Mouse (Mus musculus): Measurements from ENCODE around the gene Tnni1.

Gene Tnni1

GRCm38 (mm10) chr1:135778780-135779535, at the start of gene Tnni1:
TSS of gene Tnni1 (plus strand) at chr1:135779434.
- DNase-seq = no peak

DNA sequence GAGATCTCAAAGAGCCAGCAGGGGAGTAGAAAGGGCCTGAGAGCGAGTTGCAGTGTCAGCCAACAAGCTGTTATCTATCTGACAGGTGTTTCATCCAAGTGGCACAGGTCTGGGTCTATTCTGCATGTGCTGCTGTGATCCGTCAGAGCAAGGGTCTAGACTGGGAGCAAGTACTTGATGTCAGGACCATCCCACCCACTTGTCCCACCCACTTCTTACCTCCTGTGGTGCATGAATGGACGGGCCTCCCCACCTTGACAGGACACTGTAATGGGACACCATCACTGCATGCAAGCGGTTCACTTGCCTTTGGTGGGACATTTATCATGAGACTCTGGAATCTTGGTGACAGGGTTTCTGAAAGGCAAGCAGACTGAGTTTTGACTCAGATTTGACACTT, 49.4 kb upstream of the Tnni1 start:
- DNase-seq = no peak

DNA sequence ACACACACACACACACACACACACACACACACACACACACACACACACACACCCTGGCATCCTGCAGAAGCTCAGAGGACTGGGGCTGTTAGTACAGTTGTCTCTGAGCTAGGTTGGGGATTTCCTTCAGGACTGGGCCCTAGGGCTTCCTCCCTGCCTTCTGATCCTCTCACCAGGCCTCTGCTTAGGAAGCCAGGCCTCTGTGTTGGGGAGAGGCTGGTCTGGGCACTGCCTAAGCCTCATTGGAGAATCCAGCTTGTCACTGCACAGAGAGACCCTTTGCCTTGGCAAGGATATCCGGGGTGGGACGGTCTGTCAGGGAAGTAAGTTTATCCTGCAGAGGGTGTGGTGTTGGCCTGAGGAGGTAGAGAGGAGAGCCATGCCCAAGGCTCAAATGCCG, 48.9 kb upstream of the Tnni1 start:
- DNase-seq = peak; percentile 30 to 39

DNA sequence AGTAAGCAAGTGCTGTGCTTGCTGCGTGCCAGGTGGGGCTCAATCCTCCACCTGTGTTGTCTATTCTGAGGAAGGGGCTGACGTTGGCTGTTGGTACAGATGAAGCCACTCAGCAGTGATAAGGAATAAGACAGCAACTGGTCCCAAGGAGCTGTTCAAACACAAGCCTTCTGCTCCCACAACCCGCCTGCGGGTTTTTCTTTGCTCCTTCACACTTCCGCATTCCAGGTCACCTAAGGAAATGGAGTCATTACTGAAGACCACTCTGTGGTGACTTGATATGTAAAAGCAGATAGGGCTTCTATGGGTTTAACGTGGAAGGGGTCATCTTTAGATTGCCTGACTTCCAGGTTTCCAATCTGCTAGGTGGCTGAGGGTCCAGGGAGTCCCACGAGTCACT, 47.8 kb upstream of the Tnni1 start:
- DNase-seq = no peak

DNA sequence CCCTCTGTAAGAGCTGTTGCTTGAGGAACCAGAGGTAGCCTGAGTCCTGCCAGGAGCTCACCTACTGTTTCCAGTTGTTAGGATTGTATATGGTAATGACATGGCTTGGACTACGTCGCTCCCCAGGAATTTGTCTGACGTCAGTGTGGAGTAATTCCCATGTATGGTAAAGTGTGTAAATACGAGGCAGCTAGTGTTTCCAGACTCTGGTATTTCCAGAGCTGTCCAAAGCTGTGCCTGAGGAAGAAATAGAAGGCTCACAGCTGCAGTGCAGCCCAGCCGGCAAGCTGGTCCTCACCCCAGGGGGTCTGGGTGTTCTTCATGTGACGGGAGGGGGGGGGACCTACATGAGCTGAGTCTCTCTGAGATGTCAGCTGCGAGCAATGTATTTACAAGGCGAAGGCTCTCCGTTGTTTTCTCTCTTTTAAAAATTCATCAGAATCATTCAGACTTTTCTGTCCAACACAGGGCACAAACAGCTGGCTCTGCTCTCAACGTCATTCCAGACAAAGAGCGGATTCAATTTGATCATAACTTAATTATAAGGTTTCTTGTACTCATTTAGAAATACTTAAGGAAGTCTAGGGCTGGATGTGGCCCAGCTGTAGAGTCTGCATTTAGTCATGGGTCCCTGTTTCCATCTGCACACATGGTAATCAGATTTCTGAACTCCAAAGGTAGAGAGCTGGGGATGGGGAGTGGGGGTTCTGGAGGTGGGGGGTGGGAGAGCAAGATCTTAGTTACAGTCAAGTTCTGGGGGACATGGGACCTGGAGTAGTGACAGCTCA, 47.1 kb upstream of the Tnni1 start:
- peak; percentile 13 to 46 for DNase-seq

GRCm38 (mm10) chr1:135734225-135734937, 44.9 kb upstream of the Tnni1 start:
- DNase-seq = peak in 1 of 2 experiments; percentile 35

DNA sequence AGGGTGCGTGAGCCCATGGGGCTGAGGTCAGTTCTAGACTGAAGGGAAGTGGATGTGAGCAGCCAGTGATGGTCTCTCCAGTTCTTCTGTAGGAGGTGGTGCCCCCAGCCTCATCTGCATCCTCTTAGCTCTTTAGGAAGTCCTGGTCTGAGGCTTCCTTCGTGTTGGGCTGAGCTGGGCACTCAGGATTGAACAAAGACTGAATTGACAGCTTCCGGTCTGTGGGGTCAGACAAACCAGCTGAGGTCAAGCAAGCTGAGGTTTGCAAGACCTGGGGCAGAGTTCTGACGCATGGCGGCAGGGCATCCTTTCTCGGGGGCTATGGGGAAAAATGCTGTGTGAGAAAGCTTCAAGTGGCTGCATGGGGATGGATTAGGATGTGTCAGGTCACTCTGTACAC, 43.8 kb upstream of the Tnni1 start:
- DNase-seq = no peak

- DNase-seq = no peak
Observed at GRCm38 (mm10) chr1:135744987-135745386, 34.2 kb upstream of the Tnni1 start.

DNA sequence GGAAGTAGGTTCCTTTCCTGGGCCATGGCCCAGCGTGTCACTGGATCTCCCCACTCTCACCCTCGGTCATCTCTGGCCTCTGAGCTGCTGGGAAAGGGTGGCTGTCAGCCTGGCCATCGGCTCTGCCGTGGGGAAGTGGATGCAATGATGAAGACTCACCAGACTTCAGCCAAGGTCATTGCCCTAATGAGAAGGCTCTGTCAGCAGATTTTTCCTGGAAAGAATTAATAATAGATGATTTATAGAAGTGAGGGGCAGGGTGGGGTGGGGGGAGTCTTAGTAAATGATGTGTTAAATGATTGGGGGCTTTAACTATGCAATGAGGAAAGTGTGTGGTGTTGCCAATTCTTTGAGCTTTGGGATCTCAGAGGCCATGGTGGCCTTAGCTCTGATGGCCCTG, 33.0 kb upstream of the Tnni1 start:
- DNase-seq = no peak

- DNase-seq = peak; percentile 96
Observed at GRCm38 (mm10) chr1:135752737-135753348, 26.4 kb upstream of the Tnni1 start.

GRCm38 (mm10) chr1:135755287-135755686, 23.9 kb upstream of the Tnni1 start:
- no peak for DNase-seq

DNA sequence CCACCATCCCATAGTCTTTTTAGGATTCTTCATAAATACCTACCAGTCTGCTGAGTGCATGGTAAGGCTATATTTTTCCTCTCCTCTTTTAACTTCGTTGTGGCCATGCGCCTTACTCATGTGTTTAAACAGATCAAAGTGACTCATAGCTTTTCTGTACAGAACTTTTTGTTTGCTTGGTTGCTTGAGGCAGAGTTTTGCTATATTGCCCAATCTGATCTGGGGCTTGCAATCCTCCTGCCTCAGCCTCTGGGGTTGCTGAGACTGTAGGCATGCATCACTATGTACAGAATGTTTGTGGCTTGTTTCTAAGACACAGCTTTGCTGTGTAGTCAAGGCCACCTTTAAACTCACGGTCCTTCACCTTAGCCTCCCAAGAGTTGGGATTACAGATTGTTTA, 23.3 kb upstream of the Tnni1 start:
- DNase-seq = no peak

DNA sequence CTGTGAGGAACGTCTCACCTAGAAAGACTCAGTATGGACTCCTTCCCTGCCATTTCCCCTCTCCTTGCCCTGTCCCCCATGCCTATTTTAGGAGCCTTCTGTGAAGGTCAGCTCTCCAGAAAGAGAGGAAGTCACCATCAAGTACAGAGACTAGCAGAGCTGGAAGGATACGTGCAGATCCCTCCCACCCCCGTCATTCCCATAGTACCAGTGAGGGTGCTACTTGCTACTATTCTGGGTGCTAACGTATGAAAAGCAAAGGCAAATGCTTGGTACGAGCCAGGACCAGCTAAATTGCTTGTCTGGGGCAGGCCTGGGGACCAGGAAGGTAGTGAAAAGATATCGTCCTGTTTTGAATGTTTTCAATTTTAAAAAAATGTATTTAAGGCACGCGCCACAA, 21.9 kb upstream of the Tnni1 start:
- DNase-seq = no peak

GRCm38 (mm10) chr1:135759685-135760084, 19.5 kb upstream of the Tnni1 start:
- no peak for DNase-seq

DNA sequence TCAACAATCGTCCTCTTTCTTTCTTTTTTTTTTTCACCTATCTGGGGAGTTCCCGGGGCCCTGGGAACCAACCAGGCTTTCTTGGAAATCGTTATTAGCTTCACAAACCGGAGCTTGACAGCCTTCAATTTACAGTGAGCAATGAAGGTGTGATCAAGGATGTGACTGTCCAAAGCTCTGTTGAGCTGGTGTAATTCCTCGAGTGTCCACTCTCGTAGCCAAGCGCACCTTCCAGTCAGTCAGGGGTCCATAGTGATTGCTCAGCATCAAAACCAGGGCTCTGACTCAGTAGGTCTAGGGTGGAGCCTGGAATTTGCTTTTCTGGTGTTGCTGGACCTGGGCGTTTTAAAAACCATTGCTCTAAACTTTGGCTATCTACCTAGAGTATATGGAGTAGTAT, 19.0 kb upstream of the Tnni1 start:
- DNase-seq = no peak

GRCm38 (mm10) chr1:135761728-135762127, 17.5 kb upstream of the Tnni1 start:
- no peak for DNase-seq

DNA sequence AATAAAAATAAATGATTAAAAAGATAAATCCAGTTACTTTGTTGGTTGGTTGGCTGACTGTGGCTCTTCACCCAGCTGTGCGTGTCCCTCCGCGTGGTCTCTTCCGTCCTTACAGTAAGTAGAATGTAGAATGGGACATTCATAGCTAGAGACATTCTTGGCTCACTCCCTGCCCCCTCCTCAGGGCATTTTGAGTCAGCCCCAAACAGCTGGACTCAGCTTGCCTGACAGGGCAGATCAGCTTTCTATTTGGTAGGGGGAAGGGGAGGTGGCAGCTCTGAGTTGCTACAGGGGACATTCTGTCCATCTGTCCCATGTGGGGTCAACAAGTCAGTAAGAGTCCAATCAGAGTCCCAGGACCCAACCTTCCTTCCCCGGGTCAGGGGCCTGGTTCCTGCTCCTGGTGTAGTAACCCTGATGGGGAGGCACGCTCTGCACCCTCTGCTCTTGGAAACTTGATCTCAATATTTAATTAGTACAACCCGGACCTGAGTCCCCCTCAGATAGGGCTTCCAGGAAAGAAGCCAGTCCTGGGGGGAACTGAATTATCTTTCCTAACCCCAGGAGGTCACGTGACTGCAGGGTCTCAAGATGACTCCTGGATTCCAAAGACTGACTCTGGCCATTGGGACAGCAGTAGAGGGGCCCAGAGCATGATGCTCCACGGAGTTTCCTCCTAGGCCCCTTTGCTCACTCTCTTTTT, 15.6 kb upstream of the Tnni1 start:
- no peak for DNase-seq

GRCm38 (mm10) chr1:135764206-135764528, 15.1 kb upstream of the Tnni1 start:
- no peak for DNase-seq

DNA sequence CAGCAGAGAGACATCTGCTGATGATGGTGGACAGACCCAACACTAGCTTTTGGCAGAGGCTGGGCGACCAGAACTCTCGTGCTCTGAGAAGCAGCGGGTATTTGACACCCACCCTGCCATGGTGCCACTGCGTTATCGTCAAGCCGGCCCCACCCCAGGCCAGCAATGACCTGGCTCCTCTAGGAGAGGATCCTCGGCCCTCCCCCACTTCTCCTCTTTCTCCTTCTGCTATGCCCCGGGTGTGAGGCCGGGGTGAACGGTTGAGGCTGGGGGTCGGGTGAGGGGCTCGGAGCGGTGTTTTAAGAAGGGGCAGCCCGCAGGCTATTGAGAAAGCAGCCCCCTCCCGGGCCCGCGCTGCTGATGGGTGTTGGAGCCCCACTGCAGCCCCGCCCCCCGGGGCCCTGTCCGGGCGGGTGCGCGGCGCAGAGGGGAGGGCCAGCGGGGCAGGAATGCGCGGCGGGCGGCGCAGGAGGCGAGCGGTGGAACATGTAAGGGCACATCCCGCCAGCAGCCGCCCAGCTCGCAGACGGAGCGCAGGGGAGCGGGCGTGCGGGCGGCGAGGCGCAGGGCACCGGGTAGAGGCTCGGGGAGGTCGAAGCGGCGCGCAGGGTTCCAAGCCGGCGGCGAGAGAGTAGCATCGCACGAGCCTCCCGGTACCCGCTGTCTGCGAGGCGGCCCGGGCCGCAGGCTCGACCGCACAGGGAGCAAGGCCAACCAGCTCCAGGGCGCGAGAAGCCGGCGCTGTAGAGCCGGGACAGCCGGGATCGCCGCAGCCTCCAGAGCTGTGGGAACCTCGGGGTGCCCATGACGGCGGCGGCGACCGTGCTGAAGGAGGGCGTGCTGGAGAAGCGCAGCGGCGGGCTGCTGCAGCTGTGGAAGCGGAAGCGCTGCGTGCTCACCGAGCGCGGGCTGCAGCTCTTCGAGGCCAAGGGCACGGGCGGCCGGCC, 13.3 kb upstream of the Tnni1 start, which contains the start of gene Phlda3:
Gene Phlda3, plus strand, starts transcription at position 475 of the 947 bp plus-strand sequence.
- DNase-seq = peak; percentile 59 to 81

DNA sequence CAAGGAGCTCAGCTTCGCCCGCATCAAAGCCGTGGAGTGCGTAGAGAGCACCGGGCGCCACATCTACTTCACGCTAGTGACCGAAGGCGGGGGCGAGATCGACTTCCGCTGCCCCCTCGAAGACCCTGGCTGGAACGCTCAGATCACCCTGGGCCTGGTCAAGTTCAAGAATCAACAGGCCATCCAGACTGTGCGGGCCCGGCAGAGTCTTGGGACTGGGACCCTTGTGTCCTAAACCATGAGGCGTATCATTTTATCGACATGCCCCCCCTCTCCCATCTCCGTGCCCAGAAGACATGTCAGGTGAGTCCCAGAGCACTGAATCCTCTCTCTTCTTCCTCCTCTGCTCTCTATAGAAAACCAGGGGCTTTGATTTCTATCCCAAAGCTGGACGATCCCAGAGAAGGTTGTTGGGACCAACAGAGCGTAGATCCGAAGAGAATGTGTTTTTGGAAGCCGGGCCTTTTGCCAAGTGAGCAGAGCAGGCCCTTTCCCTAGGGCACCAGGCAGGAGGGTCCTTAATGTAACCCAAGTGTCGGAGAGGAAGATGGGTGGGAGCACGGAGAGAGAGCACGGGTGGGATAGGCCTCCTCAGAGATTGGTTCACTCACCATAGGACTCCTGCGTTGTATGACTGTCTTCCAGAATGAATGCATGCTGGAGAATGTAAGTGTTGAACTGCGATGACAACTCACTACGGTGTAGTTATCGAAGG, 12.5 kb upstream of the Tnni1 start:
- DNase-seq = no peak
